Mouse (Mus musculus): ENCODE data around the gene Slfn5.

DNA sequence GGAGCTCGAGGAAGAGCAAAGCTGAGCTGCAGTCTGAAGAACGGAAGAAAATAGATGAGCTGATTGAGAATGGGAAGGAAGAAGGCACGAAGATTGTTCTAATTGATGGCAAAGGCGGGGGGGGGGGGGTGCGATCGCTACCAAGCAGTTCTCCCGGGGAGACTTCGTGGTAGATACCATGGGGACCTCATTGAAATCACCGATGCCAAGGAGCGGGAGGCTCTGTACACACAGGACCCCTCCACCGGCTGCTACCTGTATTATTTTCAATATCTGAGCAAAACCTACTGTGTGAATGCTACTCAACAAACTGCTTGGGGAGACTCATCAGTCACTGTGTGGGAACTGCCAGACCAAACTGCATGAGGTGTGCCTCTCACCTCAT, 20.4 kb downstream of the Slfn5 start:
- no peak for TF ChIP-seq CTCF (conservative IDR thresholded peaks at IDR 0.05; ENCODE audit: low read length)
- no peak for TF ChIP-seq NANOG (IDR thresholded peaks at IDR 0.05; ENCODE audit: borderline replicate concordance, low read length)
- TF ChIP-seq POU5F1 (IDR thresholded peaks at IDR 0.05; ENCODE audit: borderline replicate concordance, low read length): no peak
